Mouse (Mus musculus) yolk sac, embryonic 10.5 days (tissue): ENCODE results near the gene Dock8.
"Not testable (repeated sequence)": the region's sequence is repeated elsewhere in the genome, so short reads cannot be mapped to it uniquely, and the experiment has no call there.

ENCODE experiments used
- DNase-seq: peaks from one replicate; pipeline ENCODE4 v3.0.0-alpha.2; 2017; ENCODE audit warnings: low spot score

The Dock8 gene

GRCm38 (mm10) chr19:25000153-25000552 is 819 bp downstream of the Dock8 start:
- no peak for DNase-seq

GRCm38 (mm10) chr19:25002032-25002431 is 2.7 kb downstream of the Dock8 start:
- no peak for DNase-seq

GRCm38 (mm10) chr19:25002828-25003227 is 3.5 kb downstream of the Dock8 start:
- DNase-seq, result no peak

GRCm38 (mm10) chr19:25003810-25004209 is 4.5 kb downstream of the Dock8 start:
- DNase-seq, result no peak

- DNase-seq, result no peak
These were observed 7.4 kb downstream of the Dock8 start for GRCm38 (mm10) chr19:25006686-25007085.

- DNase-seq, result no peak
These were observed 9.2 kb downstream of the Dock8 start for GRCm38 (mm10) chr19:25008509-25008908.

GRCm38 (mm10) chr19:25022766-25023165 is 23.4 kb downstream of the Dock8 start:
- no peak for DNase-seq

GRCm38 (mm10) chr19:25031765-25032164 is 32.4 kb downstream of the Dock8 start:
- DNase-seq, result no peak

GRCm38 (mm10) chr19:25033008-25033407 is 33.7 kb downstream of the Dock8 start:
- not testable (repeated sequence) for DNase-seq

- no peak for DNase-seq
These were observed 36.5 kb downstream of the Dock8 start for GRCm38 (mm10) chr19:25035825-25036224.

- DNase-seq, result no peak
These were observed 37.5 kb downstream of the Dock8 start for GRCm38 (mm10) chr19:25036784-25037183.

- no peak for DNase-seq
These were observed 37.9 kb downstream of the Dock8 start for GRCm38 (mm10) chr19:25037249-25037648.

- DNase-seq, result no peak
These were observed 39.0 kb downstream of the Dock8 start for GRCm38 (mm10) chr19:25038293-25038692.

GRCm38 (mm10) chr19:25041209-25041608 is 41.9 kb downstream of the Dock8 start:
- no peak for DNase-seq

GRCm38 (mm10) chr19:25042973-25043372 is 43.6 kb downstream of the Dock8 start:
- no peak for DNase-seq

GRCm38 (mm10) chr19:25044057-25044456 is 44.7 kb downstream of the Dock8 start:
- DNase-seq, result no peak

GRCm38 (mm10) chr19:25052355-25052754 is 53.0 kb downstream of the Dock8 start:
- no peak for DNase-seq

GRCm38 (mm10) chr19:25053152-25053551 is 53.8 kb downstream of the Dock8 start:
- no peak for DNase-seq

- no peak for DNase-seq
These were observed 55.7 kb downstream of the Dock8 start for GRCm38 (mm10) chr19:25055025-25055424.

GRCm38 (mm10) chr19:25055559-25055958 is 56.2 kb downstream of the Dock8 start:
- no peak for DNase-seq

GRCm38 (mm10) chr19:25056224-25056623 is 56.9 kb downstream of the Dock8 start:
- no peak for DNase-seq

- no peak for DNase-seq
These were observed 58.5 kb downstream of the Dock8 start for GRCm38 (mm10) chr19:25057826-25058225.

GRCm38 (mm10) chr19:25059847-25060364 is 60.6 kb downstream of the Dock8 start:
- no peak for DNase-seq

GRCm38 (mm10) chr19:25060375-25060774 is 61.0 kb downstream of the Dock8 start:
- no peak for DNase-seq
